Mouse (Mus musculus) heart, embryonic 11.5 days (tissue): Measurements from ENCODE around the gene Atg2b. TPM values are rescaled to one million over a fixed set of nuclear protein-coding genes. Genes with fewer than 3 reads are reported as not detected.

Source experiments
- ATAC-seq: fragments of 200-750 bp; cut with Nextera tagmentation; replicated peaks from 2 replicates; pipeline ENCODE4 v1.8.0; 2017; ENCODE audit warnings: moderate library complexity; ENCODE audit not compliant: insufficient number of reproducible peaks, low FRiP score, low TSS enrichment
- H3K27ac ChIP-seq: fragments of 300-500 bp; sonication (generic); 2 replicates; pipeline ENCODE4 v1.5.1; 2014; ENCODE audit warnings: mild to moderate bottlenecking, low read depth, low read length
- H3K27me3 ChIP-seq: fragments of 300-500 bp; sonication (generic); 2 replicates; pipeline ENCODE4 v1.6.1; 2014; ENCODE audit warnings: mild to moderate bottlenecking, low read length, mixed read lengths; ENCODE audit not compliant: control insufficient read depth, insufficient read depth
- H3K36me3 ChIP-seq: fragments of 300-500 bp; sonication (generic); 2 replicates; pipeline ENCODE4 v1.6.1; 2014; ENCODE audit warnings: mild to moderate bottlenecking, low read length, moderate library complexity, mixed read lengths; ENCODE audit not compliant: control insufficient read depth, insufficient read depth
- H3K4me1 ChIP-seq: fragments of 300-500 bp; sonication (generic); 2 replicates; pipeline ENCODE4 v1.6.1; 2014; ENCODE audit warnings: low read length; ENCODE audit not compliant: control insufficient read depth, insufficient read depth
- H3K4me2 ChIP-seq: fragments of 300-500 bp; sonication (generic); 2 replicates; pipeline ENCODE4 v1.6.1; 2014; ENCODE audit warnings: mild to moderate bottlenecking, moderate library complexity
- H3K4me3 ChIP-seq: fragments of 300-500 bp; sonication (generic); 2 replicates; pipeline ENCODE4 v1.5.1; 2014; ENCODE audit warnings: low read depth, low read length
- H3K9ac ChIP-seq: fragments of 300-500 bp; sonication (generic); 2 replicates; pipeline ENCODE4 v1.6.1; 2014; ENCODE audit warnings: mild to moderate bottlenecking, low read depth, low read length, moderate library complexity
- H3K9me3 ChIP-seq: fragments of 300-500 bp; sonication (generic); replicated peaks from 2 replicates; pipeline ENCODE4 v1.6.1; 2016; ENCODE audit warnings: low read length; ENCODE audit not compliant: control insufficient read depth
- WGBS: fragments of 180-500 bp; shearing (Covaris S2); extraction: QIAGEN DNeasy Blood & Tissue Kit; methylation state at CpG from one replicate; pipeline ENCODE4 v1.1.7; 2014; ENCODE audit not compliant: insufficient replicate concordance; 5-methylcytosine and 5-hydroxymethylcytosine counted together
- polyA plus RNA-seq: library from polyadenylated mRNA; unstranded; fragments of >200 nt; fragmentation: Nextera tagmentation; extraction: Ambion mirVana; gene quantifications from 2 replicates; pipeline ENCODE4 v1.2.1, GENCODE M21; 2014

The Atg2b gene
- polyA plus RNA-seq, 1 experiment from 2014 or later = 12.2 TPM

GRCm38 (mm10) chr12:105689435-105689834 lies 4.4 kb upstream of the Atg2b start:
- 82% methylated on average over 13 of the region's 13 CpGs for WGBS
- no peaks in the 10 kb centered on the region for H3K27me3 ChIP-seq
- peaks cover 2% of the 10 kb centered on the region; the same call in 1 of the 2 replicates for H3K36me3 ChIP-seq
- ATAC-seq = no peak
- H3K9me3 ChIP-seq = no peaks in the 10 kb centered on the region
- H3K4me2 ChIP-seq = no peak overlapping the region
- no peak overlapping the region for H3K4me3 ChIP-seq
- no peak overlapping the region for H3K27ac ChIP-seq
- peaks cover 4% of the 10 kb centered on the region for H3K4me1 ChIP-seq
- no peak overlapping the region for H3K9ac ChIP-seq

- no peak overlapping the region for H3K27ac ChIP-seq
- no peak overlapping the region for H3K4me3 ChIP-seq
- no peak for ATAC-seq
- no peaks in the 10 kb centered on the region for H3K9me3 ChIP-seq
- WGBS = 86% methylated on average over 4 of the region's 4 CpGs
- no peaks in the 10 kb centered on the region for H3K27me3 ChIP-seq
- no peak overlapping the region for H3K4me2 ChIP-seq
- peaks cover 8% of the 10 kb centered on the region for H3K4me1 ChIP-seq
- H3K9ac ChIP-seq = no peak overlapping the region
- peaks cover 2% of the 10 kb centered on the region; the same call in 1 of the 2 replicates for H3K36me3 ChIP-seq
These were observed 3.5 kb upstream of the Atg2b start for GRCm38 (mm10) chr12:105688546-105688945.

DNA sequence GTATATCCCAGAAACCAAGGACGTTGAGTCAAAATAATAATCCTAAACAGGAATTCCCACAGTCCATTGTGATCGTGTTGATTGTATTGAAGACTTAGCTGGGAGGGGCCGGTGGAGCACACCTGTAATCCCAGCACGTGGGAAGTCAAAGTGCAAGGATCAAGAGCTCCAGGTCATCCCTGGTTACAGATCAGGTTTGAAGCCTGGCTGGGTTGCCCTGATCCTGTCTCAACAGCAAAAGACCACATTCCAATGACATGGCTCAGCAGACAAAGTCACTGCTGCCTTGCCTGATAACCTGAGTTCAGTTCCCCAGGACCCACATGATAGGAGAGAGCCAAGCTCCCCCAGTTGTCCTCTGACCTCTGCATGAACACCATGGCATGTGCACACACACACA lies 2.4 kb upstream of the Atg2b start:
- Histone ChIP-seq H3K9me3 (no peaks in the 10 kb centered on the region), H3K4me3 (no peak overlapping the region), H3K4me2 (no peak overlapping the region), H3K27me3 (no peaks in the 10 kb centered on the region), H3K9ac (no peak overlapping the region), H3K27ac (no peak overlapping the region), H3K4me1 (peaks cover 13% of the 10 kb centered on the region), H3K36me3 (no peaks in the 10 kb centered on the region)
- 85% methylated on average over 4 of the region's 4 CpGs for WGBS
- ATAC-seq = no peak

DNA sequence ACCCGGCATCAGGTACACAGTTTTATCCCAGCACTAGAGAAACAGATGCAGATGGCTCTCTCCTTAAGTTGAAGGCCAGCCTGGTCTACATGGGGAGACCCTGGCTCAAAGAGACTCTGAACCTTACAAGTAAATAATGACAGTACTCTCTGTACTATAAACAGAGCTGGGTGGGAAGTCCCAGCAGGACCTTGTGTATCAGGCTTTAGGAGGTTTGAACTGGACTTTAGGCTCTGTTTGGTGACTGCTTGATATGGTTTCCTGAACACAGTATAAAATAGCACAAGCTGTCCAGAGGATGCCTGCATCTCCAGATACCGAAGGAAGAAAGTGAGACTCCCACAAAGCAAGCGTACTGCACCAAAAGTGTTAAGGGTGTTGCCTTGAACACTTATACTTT lies 1.8 kb upstream of the Atg2b start:
- ATAC-seq = no peak
- Histone ChIP-seq H3K9ac (no peak overlapping the region), H3K27ac (no peak overlapping the region), H3K36me3 (no peaks in the 10 kb centered on the region), H3K4me2 (no peak overlapping the region), H3K27me3 (no peaks in the 10 kb centered on the region), H3K4me3 (no peak overlapping the region), H3K4me1 (peaks cover 13% of the 10 kb centered on the region), H3K9me3 (no peaks in the 10 kb centered on the region)
- WGBS = 87% methylated on average over 3 of the region's 3 CpGs

GRCm38 (mm10) chr12:105683933-105684901 lies 794 bp downstream of the Atg2b start, which contains the start of gene Gskip:
TSS of gene Gskip (plus strand) at chr12:105684829.
- Histone ChIP-seq H3K9ac (peak within 1 kb of the TSS; percentile 94), H3K9me3 (no peaks in the 10 kb centered on the region), H3K4me1 (peaks cover 13% of the 10 kb centered on the region), H3K4me3 (peak within 1 kb of the TSS; percentile 99), H3K36me3 (no peaks in the 10 kb centered on the region), H3K27me3 (no peaks in the 10 kb centered on the region), H3K27ac (peak within 1 kb of the TSS; percentile 93), H3K4me2 (peak within 1 kb of the TSS; percentile 92)
- 2% methylated on average over 40 of the region's 41 CpGs for WGBS
- peak; percentile 25 for ATAC-seq

DNA sequence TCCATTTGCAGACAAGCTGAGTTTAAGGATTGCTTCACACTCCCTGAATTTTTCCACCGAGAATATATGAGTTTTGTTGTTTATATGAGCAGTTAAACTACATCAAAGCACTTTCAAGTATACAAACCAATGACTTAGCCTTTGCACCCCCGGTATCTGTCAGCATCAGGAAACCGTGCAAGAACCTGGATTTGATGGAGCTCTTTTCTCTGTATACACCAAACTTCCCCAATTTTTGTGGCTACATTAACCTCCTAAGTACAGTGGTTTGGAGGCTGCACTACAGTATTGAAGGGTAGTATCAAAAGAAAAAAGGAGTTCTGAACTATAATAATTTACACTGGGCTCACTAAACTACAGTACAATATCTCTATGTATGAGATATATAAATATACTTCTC lies 6.2 kb downstream of the Atg2b start:
- Histone ChIP-seq H3K9ac (no peak overlapping the region), H3K27me3 (no peaks in the 10 kb centered on the region), H3K4me3 (no peak overlapping the region), H3K4me2 (no peak overlapping the region), H3K4me1 (peaks cover 7% of the 10 kb centered on the region; the same call in 1 of the 2 replicates), H3K9me3 (no peaks in the 10 kb centered on the region), H3K27ac (no peak overlapping the region), H3K36me3 (peaks cover 10% of the 10 kb centered on the region)
- WGBS = 88% methylated on average over 3 of the region's 3 CpGs
- ATAC-seq = no peak

DNA sequence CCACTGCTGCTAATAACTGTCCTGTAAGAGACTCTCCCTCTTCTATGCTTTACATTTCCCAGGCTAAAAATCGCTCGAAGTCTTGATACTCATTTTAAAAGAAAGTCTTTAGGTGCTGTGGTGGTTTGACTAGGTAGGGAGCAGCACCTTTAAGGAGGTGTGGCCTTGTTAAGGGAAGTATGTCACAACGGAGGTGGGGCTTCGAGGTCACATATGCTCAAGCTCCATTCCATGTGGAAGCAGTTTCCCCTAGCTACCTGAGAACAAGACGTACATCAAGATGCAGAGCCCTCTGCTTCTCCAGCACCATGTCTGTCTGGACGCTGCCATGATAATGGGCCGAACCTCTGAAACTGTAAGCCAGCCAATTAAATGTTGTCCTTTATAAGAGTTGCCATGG lies 6.8 kb downstream of the Atg2b start:
- no peaks in the 10 kb centered on the region for H3K27me3 ChIP-seq
- peaks cover 2% of the 10 kb centered on the region; the same call in 1 of the 2 replicates for H3K4me1 ChIP-seq
- H3K4me2 ChIP-seq = no peak overlapping the region
- no peaks in the 10 kb centered on the region for H3K9me3 ChIP-seq
- H3K27ac ChIP-seq = no peak overlapping the region
- 88% methylated on average over 7 of the region's 7 CpGs for WGBS
- no peak overlapping the region for H3K4me3 ChIP-seq
- no peak for ATAC-seq
- peaks cover 15% of the 10 kb centered on the region for H3K36me3 ChIP-seq
- H3K9ac ChIP-seq = no peak overlapping the region

GRCm38 (mm10) chr12:105676274-105676673 lies 8.7 kb downstream of the Atg2b start:
- WGBS = 79% methylated on average over 8 of the region's 8 CpGs
- H3K4me2 ChIP-seq = no peak overlapping the region
- no peak for ATAC-seq
- H3K4me3 ChIP-seq = no peak overlapping the region
- no peak overlapping the region for H3K27ac ChIP-seq
- H3K9ac ChIP-seq = no peak overlapping the region
- no peaks in the 10 kb centered on the region for H3K4me1 ChIP-seq
- H3K36me3 ChIP-seq = peaks cover 16% of the 10 kb centered on the region
- no peaks in the 10 kb centered on the region for H3K9me3 ChIP-seq
- H3K27me3 ChIP-seq = no peaks in the 10 kb centered on the region
